Mouse (Mus musculus): ENCODE data around the gene Usp40. TPM values are rescaled to one million over a fixed set of nuclear protein-coding genes. Genes with fewer than 3 reads are reported as not detected.
"Not testable (repeated sequence)": the region's sequence is repeated elsewhere in the genome, so short reads cannot be mapped to it uniquely, and the experiment has no call there.

Gene Usp40
- 16.3 and 19.3 TPM in 2 replicates for polyA plus RNA-seq (2015; fragmentation: Nextera tagmentation; extraction: Ambion mirVana)

- Histone ChIP-seq H3K27me3 (replicated peaks; ENCODE audit: insufficient read depth, low read length) (no peaks in the 10 kb centered on the region), H3K4me1 (ENCODE audit: insufficient read depth, low read depth, low read length) (0 out of 2 replicates have a peak, but pooled peaks cover 3% of the 10 kb centered on the region), H3K27ac (ENCODE audit: low read length) (peak within 1 kb of the TSS; percentile 88), H3K4me3 (ENCODE audit: low read depth, low read length) (peak within 1 kb of the TSS; percentile 74), H3K9ac (replicated peaks; ENCODE audit: low read depth) (peak within 1 kb of the TSS; percentile 92), H3K36me3 (ENCODE audit: insufficient read depth, low read length) (no peaks in the 10 kb centered on the region), H3K4me2 (replicated peaks; ENCODE audit: low read depth, low read length) (peak within 1 kb of the TSS; percentile 63), H3K9me3 (ENCODE audit: low read length) (no peaks in the 10 kb centered on the region)
- ATAC-seq (peak; percentile 96), DNase-seq (ENCODE audit: low spot score) (peak; percentile 80)
- TF ChIP-seq CTCF (IDR thresholded peaks at IDR 0.05) (no peak), EP300 (IDR thresholded peaks at IDR 0.05) (no peak)
- WGBS, result 0% methylated on average over 37 of the region's 45 CpGs
Observed at GRCm38 (mm10) chr1:88008211-88008697, at the start of gene Usp40. Usp40 (minus strand) TSS chr1:88008551.

DNA sequence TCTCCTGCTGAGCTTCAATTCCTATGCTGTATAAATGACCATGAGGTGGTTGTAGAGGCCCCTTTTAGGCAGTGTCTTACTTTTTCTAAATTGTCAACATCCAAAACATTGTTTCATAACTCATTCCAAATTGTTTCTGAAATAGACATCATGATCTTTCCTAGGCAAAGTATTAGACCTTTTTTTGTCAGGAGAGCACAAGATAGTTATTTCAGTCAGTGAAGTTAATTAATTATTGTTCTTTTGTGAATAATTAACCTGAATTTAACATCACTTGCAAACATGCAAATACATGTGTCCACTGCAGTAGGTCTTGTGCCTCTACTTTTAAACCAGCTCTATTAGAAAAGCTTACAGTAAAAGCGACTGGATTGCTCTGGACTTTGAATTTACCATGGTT is 46.7 kb upstream of the Usp40 start, which contains the start of gene Ugt1a10:
Gene Ugt1a10, plus strand, starts transcription at position 301 of the 400 bp plus-strand sequence.
- 55% methylated on average over 1 of the region's 1 CpGs for WGBS
- TF ChIP-seq CTCF (IDR thresholded peaks at IDR 0.05), result no peak
- TF ChIP-seq EP300 (IDR thresholded peaks at IDR 0.05), result no peak
- no peaks in the 10 kb centered on the region for H3K36me3 ChIP-seq (ENCODE audit: insufficient read depth, low read length)

DNA sequence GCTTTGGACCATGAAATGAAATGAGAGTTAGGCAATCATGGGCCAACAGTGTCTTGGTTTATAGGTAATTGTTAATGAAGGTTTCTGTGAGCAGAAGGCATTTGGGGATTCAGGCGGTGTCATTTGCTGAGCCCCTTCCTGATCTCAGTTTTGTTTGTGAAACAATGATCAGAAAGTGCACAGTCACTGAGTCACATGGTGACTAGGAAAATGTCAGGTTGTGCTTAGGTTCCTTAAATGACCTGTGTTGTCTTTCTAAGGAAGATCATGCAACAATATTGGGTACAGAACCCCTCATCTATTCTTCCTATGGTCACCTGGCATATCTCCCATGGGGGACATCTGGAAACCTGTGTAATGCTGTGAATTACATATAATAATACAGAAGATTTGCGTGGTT is 39.1 kb upstream of the Usp40 start:
- not testable (repeated sequence) for ATAC-seq; H3K27ac ChIP-seq (ENCODE audit: low read length); H3K4me1 ChIP-seq (ENCODE audit: insufficient read depth, low read depth, low read length); H3K36me3 ChIP-seq (ENCODE audit: insufficient read depth, low read length); H3K4me2 ChIP-seq (replicated peaks; ENCODE audit: low read depth, low read length); H3K9me3 ChIP-seq (ENCODE audit: low read length); H3K9ac ChIP-seq (replicated peaks; ENCODE audit: low read depth); H3K27me3 ChIP-seq (replicated peaks; ENCODE audit: insufficient read depth, low read length); H3K4me3 ChIP-seq (ENCODE audit: low read depth, low read length); DNase-seq (ENCODE audit: low spot score)
- WGBS, result 83% methylated on average over 2 of the region's 2 CpGs

More for the DNA sequence above, 46.7 kb upstream of the Usp40 start, which contains the start of gene Ugt1a10:
- H3K9ac ChIP-seq (replicated peaks; ENCODE audit: low read depth), result no peak within 1 kb of the TSS
- DNase-seq (ENCODE audit: low spot score) (no peak), ATAC-seq (no peak)
- H3K4me3 ChIP-seq (ENCODE audit: low read depth, low read length), result no peak within 1 kb of the TSS
- H3K27ac ChIP-seq (ENCODE audit: low read length), result no peak within 1 kb of the TSS
- no peaks in the 10 kb centered on the region for H3K4me1 ChIP-seq (ENCODE audit: insufficient read depth, low read depth, low read length)
- no peaks in the 10 kb centered on the region for H3K27me3 ChIP-seq (replicated peaks; ENCODE audit: insufficient read depth, low read length)
- no peak within 1 kb of the TSS for H3K4me2 ChIP-seq (replicated peaks; ENCODE audit: low read depth, low read length)
- no peaks in the 10 kb centered on the region for H3K9me3 ChIP-seq (ENCODE audit: low read length)

DNA sequence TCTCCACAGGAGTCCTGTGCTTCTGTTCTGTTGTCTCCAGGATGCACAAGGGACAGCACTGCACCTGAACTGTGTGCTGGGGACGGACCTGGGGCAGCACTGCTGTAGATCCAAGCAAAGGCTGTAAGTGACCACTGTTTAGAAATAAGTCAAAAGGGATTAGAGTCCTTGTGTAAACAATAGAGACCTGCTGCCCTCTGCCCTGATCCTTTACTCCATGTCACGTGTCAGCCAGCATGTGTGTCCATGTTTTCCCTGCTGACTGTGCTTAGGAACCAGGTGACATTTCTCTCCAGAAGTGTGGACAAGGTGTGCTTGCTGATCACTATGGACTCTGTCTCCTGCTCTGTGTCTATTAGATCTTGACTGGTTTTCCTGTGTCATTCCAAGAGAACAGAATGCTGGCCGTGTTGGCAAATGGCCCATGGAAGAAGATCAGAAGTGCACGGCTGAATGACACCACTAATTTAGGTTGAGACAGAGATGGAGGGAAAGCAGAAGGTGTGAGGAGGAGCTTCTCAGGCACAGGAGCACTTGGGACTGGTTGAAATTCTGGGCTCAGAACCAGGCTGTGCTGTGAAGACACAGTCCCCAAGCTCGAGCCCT is 36.6 kb upstream of the Usp40 start:
- DNase-seq (ENCODE audit: low spot score); H3K36me3 ChIP-seq (ENCODE audit: insufficient read depth, low read length); H3K27ac ChIP-seq (ENCODE audit: low read length); H3K4me1 ChIP-seq (ENCODE audit: insufficient read depth, low read depth, low read length); H3K9ac ChIP-seq (replicated peaks; ENCODE audit: low read depth); ATAC-seq; H3K4me2 ChIP-seq (replicated peaks; ENCODE audit: low read depth, low read length); H3K4me3 ChIP-seq (ENCODE audit: low read depth, low read length); H3K9me3 ChIP-seq (ENCODE audit: low read length); H3K27me3 ChIP-seq (replicated peaks; ENCODE audit: insufficient read depth, low read length): not testable (repeated sequence)
- WGBS, result 47% methylated on average over 3 of the region's 5 CpGs

DNA sequence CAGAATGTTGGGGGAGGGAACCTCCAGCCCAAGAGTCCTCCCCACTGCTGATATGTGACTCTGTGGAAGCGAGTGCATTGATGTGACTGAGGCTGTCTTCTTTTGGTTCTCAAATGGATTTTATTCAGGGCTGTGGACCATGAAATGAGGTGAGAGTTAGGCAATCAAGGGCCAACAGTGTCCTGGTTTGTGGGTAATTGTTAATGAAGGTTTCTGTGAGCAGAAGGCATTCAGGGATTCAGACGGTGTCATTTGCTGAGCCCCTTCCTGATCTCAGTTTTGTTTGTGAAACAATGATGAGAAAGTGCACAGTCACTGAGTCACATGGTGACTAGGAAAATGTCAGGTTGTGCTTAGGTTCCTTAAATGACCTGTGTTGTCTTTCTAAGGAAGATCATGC is 34.7 kb upstream of the Usp40 start:
- ATAC-seq; H3K4me2 ChIP-seq (replicated peaks; ENCODE audit: low read depth, low read length): not testable (repeated sequence)
- 78% methylated on average over 1 of the region's 2 CpGs for WGBS

GRCm38 (mm10) chr1:88025244-88025643 is 16.9 kb upstream of the Usp40 start:
- not testable (repeated sequence) for H3K4me3 ChIP-seq (ENCODE audit: low read depth, low read length); H3K4me1 ChIP-seq (ENCODE audit: insufficient read depth, low read depth, low read length); H3K27ac ChIP-seq (ENCODE audit: low read length); H3K4me2 ChIP-seq (replicated peaks; ENCODE audit: low read depth, low read length); H3K9me3 ChIP-seq (ENCODE audit: low read length); H3K9ac ChIP-seq (replicated peaks; ENCODE audit: low read depth); H3K27me3 ChIP-seq (replicated peaks; ENCODE audit: insufficient read depth, low read length); H3K36me3 ChIP-seq (ENCODE audit: insufficient read depth, low read length)
- peak; percentile 61 for DNase-seq (ENCODE audit: low spot score)
- whole genome bisulfite sequencing, result 29% methylated on average over 3 of the region's 3 CpGs
- ATAC-seq, result peak; percentile 58

More for the DNA sequence above, 34.7 kb upstream of the Usp40 start:
- not testable (repeated sequence) for H3K9me3 ChIP-seq (ENCODE audit: low read length); H3K27ac ChIP-seq (ENCODE audit: low read length); H3K36me3 ChIP-seq (ENCODE audit: insufficient read depth, low read length); DNase-seq (ENCODE audit: low spot score); H3K4me3 ChIP-seq (ENCODE audit: low read depth, low read length); H3K9ac ChIP-seq (replicated peaks; ENCODE audit: low read depth); H3K27me3 ChIP-seq (replicated peaks; ENCODE audit: insufficient read depth, low read length); H3K4me1 ChIP-seq (ENCODE audit: insufficient read depth, low read depth, low read length)

DNA sequence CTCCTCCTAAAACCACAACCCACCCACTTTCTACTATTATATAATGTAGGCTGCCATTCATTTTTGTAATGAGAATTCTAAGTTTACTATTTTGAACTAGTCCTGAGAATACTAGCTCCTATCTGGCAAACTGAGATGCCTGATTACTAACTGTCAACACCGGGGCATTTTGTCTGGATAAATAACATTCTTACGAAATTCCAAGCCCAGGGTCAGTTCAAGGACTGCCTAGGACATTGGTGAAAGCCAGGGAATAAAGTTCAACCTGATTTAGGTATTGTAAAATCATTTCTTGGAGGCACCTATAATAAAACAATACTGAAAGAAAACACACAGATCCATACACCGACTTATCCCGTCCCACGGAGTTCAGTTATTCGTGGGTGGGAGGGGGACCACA is 7.0 kb upstream of the Usp40 start:
- DNase-seq (ENCODE audit: low spot score) (no peak), ATAC-seq (no peak)
- whole genome bisulfite sequencing, result 86% methylated on average over 6 of the region's 6 CpGs
- Histone ChIP-seq H3K4me2 (replicated peaks; ENCODE audit: low read depth, low read length) (no peak overlapping the region), H3K4me1 (ENCODE audit: insufficient read depth, low read depth, low read length) (no peaks in the 10 kb centered on the region), H3K9me3 (ENCODE audit: low read length) (no peaks in the 10 kb centered on the region), H3K27ac (ENCODE audit: low read length) (no peak overlapping the region), H3K4me3 (ENCODE audit: low read depth, low read length) (no peak overlapping the region), H3K9ac (replicated peaks; ENCODE audit: low read depth) (no peak overlapping the region), H3K36me3 (ENCODE audit: insufficient read depth, low read length) (no peaks in the 10 kb centered on the region), H3K27me3 (replicated peaks; ENCODE audit: insufficient read depth, low read length) (no peaks in the 10 kb centered on the region)
- TF ChIP-seq CTCF (IDR thresholded peaks at IDR 0.05) (no peak), EP300 (IDR thresholded peaks at IDR 0.05) (no peak)

Measured in lung, postnatal 0 days (tissue).